Mouse (Mus musculus): ENCODE measurements at regions not wholly inside any gene's neighbourhood (a gene's known extent, or its start where the extent isn't known, plus 50 kb on each side); places are given as distances from the start of the nearest gene placed in this dataset.

DNA sequence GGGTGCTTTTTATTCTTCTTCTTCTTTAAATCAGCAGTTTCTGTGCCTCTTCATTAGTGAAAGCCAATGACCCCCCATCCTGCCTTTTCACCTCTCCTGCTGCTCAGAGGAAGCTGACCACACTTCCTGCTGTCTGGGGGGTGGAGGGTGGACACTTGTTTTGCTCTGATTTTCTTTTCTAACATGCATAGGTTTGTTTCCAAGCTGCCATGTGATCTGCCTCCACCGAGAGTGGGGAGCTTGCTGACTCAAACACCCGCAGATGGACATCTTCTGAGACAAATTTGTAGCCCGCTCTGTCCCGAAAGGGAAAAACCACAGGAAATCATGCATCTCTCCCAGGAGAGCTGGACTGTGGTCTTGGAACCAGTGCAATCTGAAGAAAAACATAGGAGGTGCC lies 141.3 kb downstream of the Gm826 start:
- ATAC-seq (ENCODE audit: insufficient read depth): no peak
- TF ChIP-seq CTCF (IDR thresholded peaks at IDR 0.05; ENCODE audit: low read depth): no peak
- 69% methylated on average over 4 of the region's 4 CpGs for WGBS

DNA sequence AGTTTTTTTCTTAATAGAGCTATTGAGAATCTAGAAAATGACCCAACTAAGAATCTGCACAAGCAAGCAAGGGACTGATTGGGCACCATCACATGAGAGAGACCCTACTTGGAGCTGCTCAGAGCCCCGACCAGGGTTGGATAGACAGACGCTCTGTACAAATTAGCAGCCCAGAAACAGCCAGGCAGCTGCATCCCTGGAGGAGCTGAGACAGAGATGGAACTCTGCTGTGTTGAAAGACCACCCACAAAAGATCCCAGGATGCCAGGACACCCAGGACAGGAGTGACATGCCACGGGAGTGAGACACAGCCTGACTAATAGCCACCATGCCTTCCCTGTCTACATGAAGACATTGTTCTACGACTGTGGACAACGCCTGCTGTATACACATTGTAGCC lies 147.9 kb downstream of the Gm826 start:
- H3K4me3 ChIP-seq (ENCODE audit: low read depth, low read length): no peak overlapping the region
- H3K9ac ChIP-seq: no peak overlapping the region
- TF ChIP-seq CTCF (IDR thresholded peaks at IDR 0.05; ENCODE audit: low read depth): no peak
- WGBS: 59% methylated on average over 5 of the region's 5 CpGs
- no peaks in the 10 kb centered on the region for H3K9me3 ChIP-seq (ENCODE audit: low read depth, low read length)
- no peak overlapping the region for H3K27ac ChIP-seq (ENCODE audit: low read depth)
- ATAC-seq (ENCODE audit: insufficient read depth): no peak
- H3K27me3 ChIP-seq (ENCODE audit: insufficient read depth, low read length): no peaks in the 10 kb centered on the region
- no peaks in the 10 kb centered on the region for H3K36me3 ChIP-seq (ENCODE audit: insufficient read depth)
- H3K4me2 ChIP-seq: no peak overlapping the region
- no peak for DNase-seq
- H3K4me1 ChIP-seq (ENCODE audit: insufficient read depth): no peaks in the 10 kb centered on the region

More for the DNA sequence above, 141.3 kb downstream of the Gm826 start:
- no peaks in the 10 kb centered on the region for H3K9me3 ChIP-seq (ENCODE audit: low read depth, low read length)
- no peak overlapping the region for H3K27ac ChIP-seq (ENCODE audit: low read depth)
- DNase-seq: no peak
- H3K36me3 ChIP-seq (ENCODE audit: insufficient read depth): no peaks in the 10 kb centered on the region
- H3K27me3 ChIP-seq (ENCODE audit: insufficient read depth, low read length): no peaks in the 10 kb centered on the region
- no peak overlapping the region for H3K4me3 ChIP-seq (ENCODE audit: low read depth, low read length)
- no peaks in the 10 kb centered on the region for H3K4me1 ChIP-seq (ENCODE audit: insufficient read depth)
- no peak overlapping the region for H3K9ac ChIP-seq
- no peak overlapping the region for H3K4me2 ChIP-seq

DNA sequence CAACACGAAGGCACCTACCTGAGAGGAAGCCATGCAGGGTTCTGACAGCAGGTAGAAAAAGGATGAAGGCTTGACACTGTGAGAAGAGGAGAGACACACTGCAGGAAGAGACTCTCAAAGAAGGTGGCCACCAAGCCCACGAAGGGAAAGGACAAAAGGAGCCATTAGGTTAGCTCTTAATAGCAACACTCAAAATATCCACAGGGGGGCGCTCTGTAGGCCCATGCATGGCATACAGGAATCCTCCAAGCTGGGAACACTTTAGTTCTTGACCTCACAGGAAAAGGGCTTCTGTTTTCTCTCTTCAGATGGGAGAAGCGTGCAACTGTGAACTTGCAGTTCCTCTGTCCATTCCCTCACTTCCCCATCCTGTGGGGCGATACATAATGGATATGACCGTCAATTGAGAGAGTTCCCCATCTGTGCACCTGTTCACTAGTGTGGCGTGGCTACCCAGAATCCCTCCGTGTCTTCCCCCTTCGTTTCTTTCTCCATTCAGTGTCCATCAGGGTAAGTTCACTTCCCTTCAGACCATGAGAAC lies 162.9 kb downstream of the Gm826 start:
- 69% methylated on average over 9 of the region's 9 CpGs for WGBS
- DNase-seq (peak; percentile 13), ATAC-seq (ENCODE audit: insufficient read depth) (no peak)
- no peak overlapping the region for H3K4me3 ChIP-seq (ENCODE audit: low read depth, low read length)
- H3K27ac ChIP-seq (ENCODE audit: low read depth): no peak overlapping the region
- no peak overlapping the region for H3K9ac ChIP-seq
- H3K9me3 ChIP-seq (ENCODE audit: low read depth, low read length): no peaks in the 10 kb centered on the region
- no peaks in the 10 kb centered on the region for H3K27me3 ChIP-seq (ENCODE audit: insufficient read depth, low read length)
- TF ChIP-seq CTCF (IDR thresholded peaks at IDR 0.05; ENCODE audit: low read depth): 0 out of 2 replicates have a peak, but pooled peaks have one; percentile 9
- no peak overlapping the region for H3K4me2 ChIP-seq
- H3K4me1 ChIP-seq (ENCODE audit: insufficient read depth): no peaks in the 10 kb centered on the region
- H3K36me3 ChIP-seq (ENCODE audit: insufficient read depth): no peaks in the 10 kb centered on the region

DNA sequence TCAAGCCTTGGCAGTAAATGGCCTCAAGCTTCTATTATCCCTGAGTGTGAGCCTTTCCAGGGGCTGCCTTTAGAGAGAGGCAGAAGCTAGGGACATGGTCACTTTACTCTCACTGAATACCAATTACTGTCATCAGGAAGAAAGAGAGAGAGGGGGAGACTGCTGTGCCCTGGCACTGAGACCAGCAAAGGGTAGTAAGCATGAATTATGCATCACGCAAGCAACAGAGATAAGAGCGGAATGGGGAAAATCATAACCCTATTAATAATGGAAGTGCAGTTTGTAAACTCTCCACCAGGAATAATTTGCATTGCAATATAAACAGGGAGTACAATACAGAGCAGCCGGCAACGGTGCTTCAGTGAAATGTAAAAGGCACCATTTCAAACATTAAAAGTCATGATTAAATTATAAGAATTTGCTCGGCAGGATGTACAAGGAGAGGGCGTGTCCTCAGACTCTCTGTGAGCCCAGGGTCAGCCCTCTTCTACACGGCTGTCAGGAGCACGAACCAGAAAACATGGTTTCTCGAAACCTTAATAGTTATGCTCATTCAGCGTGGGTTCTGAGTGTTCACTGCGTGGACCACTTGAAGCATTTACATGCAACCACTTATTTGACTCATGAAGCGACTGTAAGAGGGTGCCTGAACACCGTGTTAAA lies 175.2 kb downstream of the Gm826 start:
- no peak for ATAC-seq (ENCODE audit: insufficient read depth)
- DNase-seq: no peak
- Histone ChIP-seq H3K9ac (no peak overlapping the region), H3K9me3 (ENCODE audit: low read depth, low read length) (no peaks in the 10 kb centered on the region), H3K36me3 (ENCODE audit: insufficient read depth) (no peaks in the 10 kb centered on the region), H3K4me1 (ENCODE audit: insufficient read depth) (0 out of 2 replicates have a peak, but pooled peaks cover 3% of the 10 kb centered on the region), H3K27me3 (ENCODE audit: insufficient read depth, low read length) (no peaks in the 10 kb centered on the region), H3K4me3 (ENCODE audit: low read depth, low read length) (no peak overlapping the region), H3K4me2 (no peak overlapping the region), H3K27ac (ENCODE audit: low read depth) (no peak overlapping the region)
- WGBS: 60% methylated on average over 13 of the region's 13 CpGs
- TF ChIP-seq CTCF (IDR thresholded peaks at IDR 0.05; ENCODE audit: low read depth): no peak

DNA sequence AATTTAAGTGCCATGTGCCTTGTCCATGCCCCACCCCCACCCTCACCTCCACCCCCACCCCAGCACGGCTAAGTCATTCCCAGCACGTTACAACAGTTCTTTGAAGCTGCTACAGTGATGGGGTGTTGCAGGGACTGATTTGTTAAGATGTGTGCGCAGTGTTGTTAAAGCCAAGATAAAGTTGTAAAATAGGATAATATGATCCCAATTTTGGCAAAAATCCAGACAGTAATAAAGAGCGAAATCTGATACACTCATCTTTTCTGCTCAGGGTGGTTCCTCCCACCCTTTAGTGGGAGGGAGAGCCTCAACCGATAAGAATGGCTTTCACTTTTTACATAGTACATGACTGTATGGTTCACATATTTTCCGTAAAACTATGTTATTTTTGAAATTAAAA lies 180.2 kb downstream of the Gm826 start:
- whole genome bisulfite sequencing: 27% methylated on average over 6 of the region's 6 CpGs
- Histone ChIP-seq H3K27me3 (ENCODE audit: insufficient read depth, low read length) (no peaks in the 10 kb centered on the region), H3K4me3 (ENCODE audit: low read depth, low read length) (no peak overlapping the region), H3K4me2 (no peak overlapping the region), H3K36me3 (ENCODE audit: insufficient read depth) (no peaks in the 10 kb centered on the region), H3K4me1 (ENCODE audit: insufficient read depth) (peaks cover 7% of the 10 kb centered on the region; the same call in 1 of the 2 replicates), H3K27ac (ENCODE audit: low read depth) (no peak overlapping the region), H3K9me3 (ENCODE audit: low read depth, low read length) (no peaks in the 10 kb centered on the region), H3K9ac (no peak overlapping the region)
- DNase-seq: peak; percentile 74
- TF ChIP-seq CTCF (IDR thresholded peaks at IDR 0.05; ENCODE audit: low read depth): no peak
- peak; percentile 65; the same call in 1 of the 2 replicates for ATAC-seq (ENCODE audit: insufficient read depth)

DNA sequence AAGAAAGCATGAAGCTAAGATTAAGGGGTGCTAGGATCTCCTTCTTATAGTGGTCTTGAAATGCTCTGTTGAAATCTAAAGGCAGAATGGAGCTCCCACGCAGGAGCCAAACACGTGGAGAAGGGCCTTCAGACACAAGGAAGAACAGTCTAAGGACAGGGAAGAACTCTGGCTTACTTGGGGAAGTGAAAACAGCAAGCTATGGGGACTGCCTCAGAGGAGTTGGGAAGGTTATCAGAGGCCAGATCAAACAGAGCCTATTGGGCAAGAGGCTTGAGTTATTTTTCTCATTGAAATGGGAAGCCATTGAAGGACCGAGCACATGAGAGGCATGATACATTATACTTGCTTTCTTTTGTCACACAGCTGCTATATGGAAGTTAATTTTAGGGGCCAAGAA lies 181.9 kb downstream of the Gm826 start:
- Histone ChIP-seq H3K36me3 (ENCODE audit: insufficient read depth) (no peaks in the 10 kb centered on the region), H3K4me1 (ENCODE audit: insufficient read depth) (peaks cover 7% of the 10 kb centered on the region; the same call in 1 of the 2 replicates), H3K4me3 (ENCODE audit: low read depth, low read length) (no peak overlapping the region), H3K9ac (no peak overlapping the region), H3K27me3 (ENCODE audit: insufficient read depth, low read length) (no peaks in the 10 kb centered on the region), H3K9me3 (ENCODE audit: low read depth, low read length) (no peaks in the 10 kb centered on the region), H3K27ac (ENCODE audit: low read depth) (no peak overlapping the region), H3K4me2 (no peak overlapping the region)
- DNase-seq (no peak), ATAC-seq (ENCODE audit: insufficient read depth) (no peak)
- no peak for TF ChIP-seq CTCF (IDR thresholded peaks at IDR 0.05; ENCODE audit: low read depth)
- 68% methylated on average over 3 of the region's 3 CpGs for WGBS

DNA sequence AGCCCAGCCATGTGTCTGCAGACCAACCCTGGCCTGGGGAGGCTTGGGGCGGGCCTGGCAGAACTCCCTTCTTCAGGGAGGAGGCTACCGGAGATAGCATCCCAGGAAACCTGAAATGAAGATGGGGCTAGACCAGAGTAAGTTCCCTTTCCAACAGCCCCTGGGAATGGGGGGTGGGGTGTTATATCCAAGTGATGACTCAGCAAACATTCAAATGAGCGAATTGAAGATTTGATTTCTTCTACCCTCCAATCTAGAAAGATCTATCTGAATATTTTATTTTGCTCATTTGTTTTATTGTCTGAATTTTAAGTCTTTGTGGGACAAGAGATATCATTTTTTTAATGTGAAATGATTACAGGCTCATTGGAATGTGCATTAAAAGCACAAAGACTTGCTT lies 185.0 kb downstream of the Gm826 start:
- Histone ChIP-seq H3K27me3 (ENCODE audit: insufficient read depth, low read length) (no peaks in the 10 kb centered on the region), H3K4me2 (no peak overlapping the region), H3K9me3 (ENCODE audit: low read depth, low read length) (no peaks in the 10 kb centered on the region), H3K9ac (no peak overlapping the region), H3K36me3 (ENCODE audit: insufficient read depth) (no peaks in the 10 kb centered on the region), H3K4me3 (ENCODE audit: low read depth, low read length) (no peak overlapping the region), H3K27ac (ENCODE audit: low read depth) (no peak overlapping the region), H3K4me1 (ENCODE audit: insufficient read depth) (peaks cover 4% of the 10 kb centered on the region; the same call in 1 of the 2 replicates)
- ATAC-seq (ENCODE audit: insufficient read depth): no peak
- DNase-seq: no peak
- 75% methylated on average over 3 of the region's 3 CpGs for WGBS
- no peak for TF ChIP-seq CTCF (IDR thresholded peaks at IDR 0.05; ENCODE audit: low read depth)

Data from lung, embryonic 14.5 days (tissue).